Mouse (Mus musculus): ENCODE measurements around the gene Rundc3a. TPM values are rescaled to one million over a fixed set of nuclear protein-coding genes. Genes with fewer than 3 reads are reported as not detected.
"Not testable (repeated sequence)": the region's sequence is repeated elsewhere in the genome, so short reads cannot be mapped to it uniquely, and the experiment has no call there.

Rundc3a gene
- polyA plus RNA-seq, 1 experiment: 10.3 TPM

GRCm38 (mm10) chr11:102385075-102385474, 8.1 kb upstream of the Rundc3a start:
- Histone ChIP-seq H3K4me3 (no peak overlapping the region), H3K79me2 (ENCODE audit: control insufficient read depth, insufficient read depth) (no peaks in the 10 kb centered on the region), H3K27me3 (ENCODE audit: control insufficient read depth, insufficient read depth, insufficient read length) (no peaks in the 10 kb centered on the region), H3ac (ENCODE audit: control insufficient read depth, insufficient read length) (no peak overlapping the region), H3K4me2 (ENCODE audit: low read depth) (no peak overlapping the region), H3K36me3 (ENCODE audit: control insufficient read depth, insufficient read depth) (no peaks in the 10 kb centered on the region)
- TF ChIP-seq MYOG (IDR thresholded peaks at IDR 0.05; ENCODE audit: control insufficient read depth in 1 of 3, insufficient read depth in 1 of 3, insufficient read length in 2 of 3, low read depth in 2 of 3) (no peak), POLR2AphosphoS2 (IDR thresholded peaks at IDR 0.05; ENCODE audit: insufficient read length, low read depth) (no peak), E2F4 (IDR thresholded peaks at IDR 0.05; ENCODE audit: insufficient read depth) (no peak), POLR2A (IDR thresholded peaks at IDR 0.05; ENCODE audit: insufficient read length, low read depth) (no peak), TCF3 (IDR thresholded peaks at IDR 0.05; ENCODE audit: insufficient read length, low read depth) (no peak), MYOD1 (IDR thresholded peaks at IDR 0.05; ENCODE audit: control insufficient read depth in 1 of 3, insufficient read length in 2 of 3, low read depth in 2 of 3) (no peak), SRF (IDR thresholded peaks at IDR 0.05; ENCODE audit: control insufficient read depth, insufficient read length, low read depth) (no peak), REST (IDR thresholded peaks at IDR 0.05; ENCODE audit: insufficient read depth, insufficient read length) (no peak), USF1 (IDR thresholded peaks at IDR 0.05; ENCODE audit: low read depth) (no peak)

- no peak for TF ChIP-seq TCF3 (IDR thresholded peaks at IDR 0.05; ENCODE audit: insufficient read length, low read depth)
- no peak for TF ChIP-seq TCF12 (IDR thresholded peaks at IDR 0.05; ENCODE audit: insufficient read depth, poor library complexity, severe bottlenecking)
- no peak for TF ChIP-seq POLR2A (IDR thresholded peaks at IDR 0.05; ENCODE audit: insufficient read length, low read depth)
- no peak for TF ChIP-seq MYOG (IDR thresholded peaks at IDR 0.05; ENCODE audit: control insufficient read depth in 1 of 3, insufficient read depth in 1 of 3, insufficient read length in 2 of 3, low read depth in 2 of 3)
- TF ChIP-seq MYOD1 (IDR thresholded peaks at IDR 0.05; ENCODE audit: control insufficient read depth in 1 of 3, insufficient read length in 2 of 3, low read depth in 2 of 3): no peak
- no peak for TF ChIP-seq REST (IDR thresholded peaks at IDR 0.05; ENCODE audit: insufficient read depth, insufficient read length)
- no peak for TF ChIP-seq MAX (IDR thresholded peaks at IDR 0.05; ENCODE audit: low read depth)
- no peak for TF ChIP-seq USF1 (IDR thresholded peaks at IDR 0.05; ENCODE audit: low read depth)
- TF ChIP-seq SRF (IDR thresholded peaks at IDR 0.05; ENCODE audit: control insufficient read depth, insufficient read length, low read depth): no peak
- TF ChIP-seq E2F4 (IDR thresholded peaks at IDR 0.05; ENCODE audit: insufficient read depth): no peak
- no peak for TF ChIP-seq CEBPB (IDR thresholded peaks at IDR 0.05; ENCODE audit: insufficient read depth, poor library complexity, severe bottlenecking)
- TF ChIP-seq POLR2AphosphoS2 (IDR thresholded peaks at IDR 0.05; ENCODE audit: insufficient read length, low read depth): no peak
- Histone ChIP-seq H3K4me3 (no peak overlapping the region), H3K79me2 (ENCODE audit: control insufficient read depth, insufficient read depth) (no peaks in the 10 kb centered on the region), H3K4me2 (ENCODE audit: low read depth) (no peak overlapping the region), H3K36me3 (ENCODE audit: control insufficient read depth, insufficient read depth) (no peaks in the 10 kb centered on the region), H3K27me3 (ENCODE audit: control insufficient read depth, insufficient read depth, insufficient read length) (no peaks in the 10 kb centered on the region), H3ac (ENCODE audit: control insufficient read depth, insufficient read length) (no peak overlapping the region)
Measured at GRCm38 (mm10) chr11:102386121-102386520, 7.1 kb upstream of the Rundc3a start.

- not testable (repeated sequence) for H3K36me3 ChIP-seq (ENCODE audit: control insufficient read depth, insufficient read depth); H3ac ChIP-seq (ENCODE audit: control insufficient read depth, insufficient read length); H3K4me3 ChIP-seq; H3K4me2 ChIP-seq (ENCODE audit: low read depth); H3K27me3 ChIP-seq (ENCODE audit: control insufficient read depth, insufficient read depth, insufficient read length); H3K79me2 ChIP-seq (ENCODE audit: control insufficient read depth, insufficient read depth)
Measured at GRCm38 (mm10) chr11:102389436-102389835, 3.8 kb upstream of the Rundc3a start.

GRCm38 (mm10) chr11:102392441-102393237, 564 bp upstream of the Rundc3a start:
- Histone ChIP-seq H3ac (ENCODE audit: control insufficient read depth, insufficient read length) (no peak overlapping the region), H3K4me3 (peak overlapping the region; percentile 1), H3K36me3 (ENCODE audit: control insufficient read depth, insufficient read depth) (no peaks in the 10 kb centered on the region), H3K4me2 (ENCODE audit: low read depth) (no peak overlapping the region), H3K27me3 (ENCODE audit: control insufficient read depth, insufficient read depth, insufficient read length) (no peaks in the 10 kb centered on the region), H3K79me2 (ENCODE audit: control insufficient read depth, insufficient read depth) (no peaks in the 10 kb centered on the region)
- TF ChIP-seq MYOD1 (IDR thresholded peaks at IDR 0.05; ENCODE audit: control insufficient read depth in 1 of 3, insufficient read length in 2 of 3, low read depth in 2 of 3): no peak
- TF ChIP-seq USF1 (IDR thresholded peaks at IDR 0.05; ENCODE audit: low read depth): no peak
- TF ChIP-seq CEBPB (IDR thresholded peaks at IDR 0.05; ENCODE audit: insufficient read depth, poor library complexity, severe bottlenecking): no peak
- no peak for TF ChIP-seq REST (IDR thresholded peaks at IDR 0.05; ENCODE audit: insufficient read depth, insufficient read length)
- no peak for TF ChIP-seq TCF12 (IDR thresholded peaks at IDR 0.05; ENCODE audit: insufficient read depth, poor library complexity, severe bottlenecking)
- no peak for TF ChIP-seq POLR2AphosphoS2 (IDR thresholded peaks at IDR 0.05; ENCODE audit: insufficient read length, low read depth)
- no peak for TF ChIP-seq MAX (IDR thresholded peaks at IDR 0.05; ENCODE audit: low read depth)
- TF ChIP-seq POLR2A (IDR thresholded peaks at IDR 0.05; ENCODE audit: insufficient read length, low read depth): no peak
- TF ChIP-seq SRF (IDR thresholded peaks at IDR 0.05; ENCODE audit: control insufficient read depth, insufficient read length, low read depth): no peak
- TF ChIP-seq E2F4 (IDR thresholded peaks at IDR 0.05; ENCODE audit: insufficient read depth): no peak
- no peak for TF ChIP-seq TCF3 (IDR thresholded peaks at IDR 0.05; ENCODE audit: insufficient read length, low read depth)
- TF ChIP-seq MYOG (IDR thresholded peaks at IDR 0.05; ENCODE audit: control insufficient read depth in 1 of 3, insufficient read depth in 1 of 3, insufficient read length in 2 of 3, low read depth in 2 of 3): no peak

Measured in myocyte (in vitro differentiated cells).